Mouse (Mus musculus): ENCODE data around the gene Hnrnpul1. TPM values are rescaled to one million over a fixed set of nuclear protein-coding genes. Genes with fewer than 3 reads are reported as not detected.
A peak's percentile ranks its signal among the peaks of the same experiment; 100 is the strongest.

Hnrnpul1 gene
- polyA plus RNA-seq, 1 experiment from 2014 or later, result 70.0 TPM

GRCm38 (mm10) chr7:25715731-25716271 is 38.8 kb downstream of the Hnrnpul1 start:
- 96% methylated on average over 22 of the region's 22 CpGs for WGBS
- Histone ChIP-seq H3K4me2 (replicated peaks) (no peak overlapping the region), H3K9me3 (no peaks in the 10 kb centered on the region), H3K9ac (replicated peaks) (no peak overlapping the region), H3K27me3 (no peaks in the 10 kb centered on the region; the same call in 1 of the 2 replicates), H3K4me1 (peaks cover 25% of the 10 kb centered on the region), H3K27ac (replicated peaks) (no peak overlapping the region), H3K4me3 (no peak overlapping the region), H3K36me3 (peaks cover 54% of the 10 kb centered on the region)
- ATAC-seq (ENCODE audit: low FRiP score, low read depth), result no peak

GRCm38 (mm10) chr7:25714581-25714980 is 40.0 kb downstream of the Hnrnpul1 start:
- WGBS, result 92% methylated on average over 8 of the region's 8 CpGs
- H3K36me3 ChIP-seq, result peaks cover 48% of the 10 kb centered on the region

GRCm38 (mm10) chr7:25712801-25713200 is 41.8 kb downstream of the Hnrnpul1 start:
- WGBS, result 84% methylated on average over 9 of the region's 9 CpGs
- no peak overlapping the region for H3K4me2 ChIP-seq (replicated peaks)
- ATAC-seq (ENCODE audit: low FRiP score, low read depth), result no peak

More at GRCm38 (mm10) chr7:25714581-25714980, 40.0 kb downstream of the Hnrnpul1 start:
- Histone ChIP-seq H3K27me3 (no peaks in the 10 kb centered on the region; the same call in 1 of the 2 replicates), H3K4me2 (replicated peaks) (no peak overlapping the region), H3K27ac (replicated peaks) (no peak overlapping the region), H3K9me3 (no peaks in the 10 kb centered on the region), H3K4me1 (peaks cover 35% of the 10 kb centered on the region), H3K9ac (replicated peaks) (no peak overlapping the region), H3K4me3 (no peak overlapping the region)
- no peak for ATAC-seq (ENCODE audit: low FRiP score, low read depth)

GRCm38 (mm10) chr7:25711731-25712197 is 42.8 kb downstream of the Hnrnpul1 start:
- WGBS, result 51% methylated on average over 7 of the region's 7 CpGs
- H3K27me3 ChIP-seq, result peaks cover 4% of the 10 kb centered on the region
- peaks cover 20% of the 10 kb centered on the region for H3K4me1 ChIP-seq
- 0 out of 2 replicates have a peak, but pooled peaks have one; percentile 39 for ATAC-seq (ENCODE audit: low FRiP score, low read depth)
- H3K27ac ChIP-seq (replicated peaks), result peak overlapping the region; percentile 25; the same call in 1 of the 2 replicates
- H3K9ac ChIP-seq (replicated peaks), result peak overlapping the region; percentile 17; the same call in 1 of the 2 replicates
- H3K9me3 ChIP-seq, result no peaks in the 10 kb centered on the region
- no peak overlapping the region for H3K4me2 ChIP-seq (replicated peaks)
- H3K36me3 ChIP-seq, result peaks cover 48% of the 10 kb centered on the region
- no peak overlapping the region for H3K4me3 ChIP-seq

More at GRCm38 (mm10) chr7:25712801-25713200, 41.8 kb downstream of the Hnrnpul1 start:
- Histone ChIP-seq H3K27ac (replicated peaks) (no peak overlapping the region), H3K27me3 (peaks cover under 1% of the 10 kb centered on the region), H3K9ac (replicated peaks) (no peak overlapping the region), H3K4me1 (peaks cover 25% of the 10 kb centered on the region), H3K4me3 (no peak overlapping the region), H3K36me3 (peaks cover 48% of the 10 kb centered on the region), H3K9me3 (no peaks in the 10 kb centered on the region)

GRCm38 (mm10) chr7:25711165-25711564 is 43.4 kb downstream of the Hnrnpul1 start:
- 62% methylated on average over 5 of the region's 5 CpGs for WGBS
- Histone ChIP-seq H3K36me3 (peaks cover 48% of the 10 kb centered on the region), H3K4me2 (replicated peaks) (no peak overlapping the region), H3K9ac (replicated peaks) (no peak overlapping the region), H3K27me3 (peaks cover 7% of the 10 kb centered on the region), H3K9me3 (no peaks in the 10 kb centered on the region), H3K27ac (replicated peaks) (peak overlapping the region; percentile 2; the same call in 1 of the 2 replicates), H3K4me3 (no peak overlapping the region), H3K4me1 (peaks cover 20% of the 10 kb centered on the region)
- ATAC-seq (ENCODE audit: low FRiP score, low read depth), result no peak

GRCm38 (mm10) chr7:25710519-25711130 is 43.9 kb downstream of the Hnrnpul1 start:
- H3K9ac ChIP-seq (replicated peaks), result peak overlapping the region; percentile 31; the same call in 1 of the 2 replicates
- H3K4me3 ChIP-seq, result no peak overlapping the region
- 0 out of 2 replicates have a peak overlapping the region, but pooled peaks have one; percentile 28 for H3K4me2 ChIP-seq (replicated peaks)
- H3K9me3 ChIP-seq, result no peaks in the 10 kb centered on the region
- H3K36me3 ChIP-seq, result peaks cover 42% of the 10 kb centered on the region
- 2% methylated on average over 7 of the region's 7 CpGs for WGBS
- peak; percentile 52 for ATAC-seq (ENCODE audit: low FRiP score, low read depth)
- 0 out of 2 replicates have a peak overlapping the region, but pooled peaks have one; percentile 2 for H3K27ac ChIP-seq (replicated peaks)
- H3K27me3 ChIP-seq, result peaks cover 11% of the 10 kb centered on the region
- peaks cover 20% of the 10 kb centered on the region for H3K4me1 ChIP-seq

GRCm38 (mm10) chr7:25709961-25710360 is 44.6 kb downstream of the Hnrnpul1 start:
- ATAC-seq (ENCODE audit: low FRiP score, low read depth), result peak; percentile 21; the same call in 1 of the 2 replicates
- Histone ChIP-seq H3K9ac (replicated peaks) (0 out of 2 replicates have a peak overlapping the region, but pooled peaks have one; percentile 31), H3K36me3 (peaks cover 36% of the 10 kb centered on the region), H3K9me3 (no peaks in the 10 kb centered on the region), H3K4me1 (peaks cover 23% of the 10 kb centered on the region), H3K27me3 (peaks cover 16% of the 10 kb centered on the region), H3K4me2 (replicated peaks) (no peak overlapping the region), H3K4me3 (no peak overlapping the region), H3K27ac (replicated peaks) (no peak overlapping the region)
- 21% methylated on average over 12 of the region's 12 CpGs for WGBS

GRCm38 (mm10) chr7:25707581-25708292 is 46.8 kb downstream of the Hnrnpul1 start:
- WGBS, result 74% methylated on average over 15 of the region's 15 CpGs
- H3K4me2 ChIP-seq (replicated peaks), result no peak overlapping the region
- H3K4me3 ChIP-seq, result no peak overlapping the region
- ATAC-seq (ENCODE audit: low FRiP score, low read depth), result no peak
- no peak overlapping the region for H3K27ac ChIP-seq (replicated peaks)
- peaks cover 13% of the 10 kb centered on the region for H3K36me3 ChIP-seq
- H3K27me3 ChIP-seq, result peaks cover 34% of the 10 kb centered on the region
- no peaks in the 10 kb centered on the region for H3K9me3 ChIP-seq
- peaks cover 37% of the 10 kb centered on the region for H3K4me1 ChIP-seq
- H3K9ac ChIP-seq (replicated peaks), result no peak overlapping the region

- H3K27me3 ChIP-seq, result peaks cover 34% of the 10 kb centered on the region
- peaks cover 5% of the 10 kb centered on the region; the same call in 1 of the 2 replicates for H3K9me3 ChIP-seq
- 0 out of 2 replicates have a peak, but pooled peaks cover 4% of the 10 kb centered on the region for H3K36me3 ChIP-seq
- peaks cover 35% of the 10 kb centered on the region for H3K4me1 ChIP-seq
- H3K4me2 ChIP-seq (replicated peaks), result no peak overlapping the region
- no peak overlapping the region for H3K27ac ChIP-seq (replicated peaks)
- WGBS, result 65% methylated on average over 7 of the region's 7 CpGs
- H3K9ac ChIP-seq (replicated peaks), result no peak overlapping the region
- ATAC-seq (ENCODE audit: low FRiP score, low read depth), result no peak
- no peak overlapping the region for H3K4me3 ChIP-seq
These were observed 47.9 kb downstream of the Hnrnpul1 start for GRCm38 (mm10) chr7:25706578-25707170.

GRCm38 (mm10) chr7:25705801-25706251 is 48.7 kb downstream of the Hnrnpul1 start:
- no peak overlapping the region for H3K27ac ChIP-seq (replicated peaks)
- peaks cover 27% of the 10 kb centered on the region for H3K4me1 ChIP-seq
- no peak for ATAC-seq (ENCODE audit: low FRiP score, low read depth)
- H3K9ac ChIP-seq (replicated peaks), result no peak overlapping the region
- H3K4me2 ChIP-seq (replicated peaks), result no peak overlapping the region
- peaks cover 5% of the 10 kb centered on the region; the same call in 1 of the 2 replicates for H3K9me3 ChIP-seq
- peaks cover 34% of the 10 kb centered on the region for H3K27me3 ChIP-seq
- H3K4me3 ChIP-seq, result no peak overlapping the region
- H3K36me3 ChIP-seq, result no peaks in the 10 kb centered on the region
- WGBS, result 67% methylated on average over 6 of the region's 6 CpGs

GRCm38 (mm10) chr7:25704716-25705364 is 49.7 kb downstream of the Hnrnpul1 start:
- Histone ChIP-seq H3K9ac (replicated peaks) (peak overlapping the region; percentile 57), H3K4me1 (peaks cover 17% of the 10 kb centered on the region), H3K9me3 (peaks cover 5% of the 10 kb centered on the region; the same call in 1 of the 2 replicates), H3K27me3 (peaks cover 34% of the 10 kb centered on the region), H3K4me2 (replicated peaks) (peak overlapping the region; percentile 66), H3K27ac (replicated peaks) (no peak overlapping the region), H3K36me3 (no peaks in the 10 kb centered on the region), H3K4me3 (peak overlapping the region; percentile 40)
- WGBS, result 5% methylated on average over 31 of the region's 37 CpGs
- ATAC-seq (ENCODE audit: low FRiP score, low read depth), result 0 out of 2 replicates have a peak, but pooled peaks have one; percentile 45
